Mouse (Mus musculus): ENCODE measurements at regions not wholly inside any gene's neighbourhood (a gene's known extent, or its start where the extent isn't known, plus 50 kb on each side); places are given as distances from the start of the nearest gene placed in this dataset.

GRCm38 (mm10) chr17:42113684-42114083, 202.1 kb upstream of the Ptchd4 start:
- Histone ChIP-seq H3K36me3 (replicated peaks; ENCODE audit: control insufficient read depth, insufficient read depth, low read depth, low read length) (no peaks in the 10 kb centered on the region), H3K4me2 (ENCODE audit: low read depth, low read length) (no peak overlapping the region), H3K4me1 (ENCODE audit: control insufficient read depth, insufficient read depth, low read length) (no peaks in the 10 kb centered on the region), H3K9me3 (replicated peaks; ENCODE audit: control insufficient read depth, low read length) (no peaks in the 10 kb centered on the region), H3K4me3 (ENCODE audit: low read depth, low read length) (no peak overlapping the region), H3K27me3 (ENCODE audit: control insufficient read depth, insufficient read depth, low read length) (no peaks in the 10 kb centered on the region), H3K27ac (replicated peaks; ENCODE audit: low read depth, low read length) (no peak overlapping the region), H3K9ac (replicated peaks; ENCODE audit: low read length) (no peak overlapping the region)
- ATAC-seq (replicated peaks; ENCODE audit: insufficient number of reproducible peaks, low FRiP score, low TSS enrichment, low read depth) (no peak), DNase-seq (ENCODE audit: low spot score) (no peak)
- 62% methylated on average over 1 of the region's 1 CpGs for WGBS

DNA sequence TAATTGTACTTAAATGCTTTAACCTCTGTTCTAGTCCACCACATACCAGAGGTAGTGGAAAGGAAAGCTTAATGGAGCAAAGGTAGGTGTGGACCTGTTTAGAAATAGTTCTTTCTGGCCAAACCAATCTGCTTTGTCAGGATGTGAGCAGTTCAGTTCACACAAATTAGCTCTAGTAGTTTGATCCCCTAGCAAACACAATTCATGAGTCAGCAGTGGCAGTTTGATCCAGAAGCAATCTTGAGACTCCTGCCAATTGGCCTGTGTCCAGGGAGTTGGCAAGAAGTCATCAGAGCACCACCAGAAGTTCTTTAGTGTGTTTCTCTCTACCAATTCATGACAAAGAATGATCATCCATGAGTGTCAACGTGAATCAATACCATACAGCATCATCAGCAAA, 195.0 kb upstream of the Ptchd4 start:
- DNase-seq (ENCODE audit: low spot score) (no peak), ATAC-seq (replicated peaks; ENCODE audit: insufficient number of reproducible peaks, low FRiP score, low TSS enrichment, low read depth) (no peak)
- no peak overlapping the region for H3K9ac ChIP-seq (replicated peaks; ENCODE audit: low read length)
- 91% methylated on average over 1 of the region's 1 CpGs for WGBS
- no peaks in the 10 kb centered on the region for H3K27me3 ChIP-seq (ENCODE audit: control insufficient read depth, insufficient read depth, low read length)
- no peaks in the 10 kb centered on the region for H3K4me1 ChIP-seq (ENCODE audit: control insufficient read depth, insufficient read depth, low read length)
- H3K9me3 ChIP-seq (replicated peaks; ENCODE audit: control insufficient read depth, low read length) = no peaks in the 10 kb centered on the region
- no peak overlapping the region for H3K4me3 ChIP-seq (ENCODE audit: low read depth, low read length)
- H3K27ac ChIP-seq (replicated peaks; ENCODE audit: low read depth, low read length) = no peak overlapping the region
- no peaks in the 10 kb centered on the region for H3K36me3 ChIP-seq (replicated peaks; ENCODE audit: control insufficient read depth, insufficient read depth, low read depth, low read length)
- no peak overlapping the region for H3K4me2 ChIP-seq (ENCODE audit: low read depth, low read length)

- Histone ChIP-seq H3K4me1 (ENCODE audit: control insufficient read depth, insufficient read depth, low read length) (no peaks in the 10 kb centered on the region), H3K36me3 (replicated peaks; ENCODE audit: control insufficient read depth, insufficient read depth, low read depth, low read length) (no peaks in the 10 kb centered on the region), H3K4me2 (ENCODE audit: low read depth, low read length) (no peak overlapping the region), H3K9me3 (replicated peaks; ENCODE audit: control insufficient read depth, low read length) (no peaks in the 10 kb centered on the region), H3K4me3 (ENCODE audit: low read depth, low read length) (no peak overlapping the region), H3K27ac (replicated peaks; ENCODE audit: low read depth, low read length) (no peak overlapping the region), H3K9ac (replicated peaks; ENCODE audit: low read length) (no peak overlapping the region), H3K27me3 (ENCODE audit: control insufficient read depth, insufficient read depth, low read length) (no peaks in the 10 kb centered on the region)
- DNase-seq (ENCODE audit: low spot score) (no peak), ATAC-seq (replicated peaks; ENCODE audit: insufficient number of reproducible peaks, low FRiP score, low TSS enrichment, low read depth) (no peak; the same call in 1 of the 2 replicates)
- WGBS = 74% methylated on average over 9 of the region's 9 CpGs
These were observed 189.1 kb upstream of the Ptchd4 start for GRCm38 (mm10) chr17:42126488-42127237.

DNA sequence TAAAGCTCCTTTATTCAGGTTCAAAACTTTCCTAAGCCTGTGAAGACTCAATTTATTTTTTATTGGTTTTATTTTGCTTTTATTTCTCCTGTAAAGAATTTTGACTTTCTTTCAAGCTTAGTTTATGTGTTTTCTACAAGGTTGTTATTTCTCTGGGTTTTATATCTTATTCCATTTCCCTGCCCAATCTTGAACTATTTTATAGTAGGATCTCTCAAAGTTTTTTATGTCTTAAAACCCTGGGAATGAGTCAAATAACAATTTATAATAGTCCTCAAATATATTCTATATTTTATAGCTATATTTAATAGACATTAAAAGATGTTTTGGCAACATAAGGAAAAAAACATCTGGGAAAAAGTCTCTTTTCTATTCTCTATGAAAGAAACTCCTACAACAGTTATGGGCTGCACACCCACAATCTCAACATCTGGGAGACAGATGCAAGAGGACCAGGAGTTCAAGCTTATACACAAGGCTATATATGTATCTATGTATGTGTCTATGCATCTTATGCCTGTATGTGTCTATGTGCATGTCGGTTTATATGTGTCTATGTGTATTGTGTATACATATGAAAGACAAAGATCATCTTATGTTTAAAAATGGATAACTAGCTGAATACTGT, 146.2 kb upstream of the Ptchd4 start:
- H3K27ac ChIP-seq (replicated peaks; ENCODE audit: low read depth, low read length) = no peak overlapping the region
- H3K4me3 ChIP-seq (ENCODE audit: low read depth, low read length) = no peak overlapping the region
- no peaks in the 10 kb centered on the region for H3K27me3 ChIP-seq (ENCODE audit: control insufficient read depth, insufficient read depth, low read length)
- no peak overlapping the region for H3K4me2 ChIP-seq (ENCODE audit: low read depth, low read length)
- H3K9ac ChIP-seq (replicated peaks; ENCODE audit: low read length) = no peak overlapping the region
- 84% methylated on average over 1 of the region's 1 CpGs for WGBS
- ATAC-seq (replicated peaks; ENCODE audit: insufficient number of reproducible peaks, low FRiP score, low TSS enrichment, low read depth) (no peak), DNase-seq (ENCODE audit: low spot score) (no peak)
- H3K36me3 ChIP-seq (replicated peaks; ENCODE audit: control insufficient read depth, insufficient read depth, low read depth, low read length) = no peaks in the 10 kb centered on the region
- no peaks in the 10 kb centered on the region for H3K9me3 ChIP-seq (replicated peaks; ENCODE audit: control insufficient read depth, low read length)
- no peaks in the 10 kb centered on the region for H3K4me1 ChIP-seq (ENCODE audit: control insufficient read depth, insufficient read depth, low read length)

- Histone ChIP-seq H3K9ac (replicated peaks; ENCODE audit: low read length) (no peak overlapping the region), H3K9me3 (replicated peaks; ENCODE audit: control insufficient read depth, low read length) (no peaks in the 10 kb centered on the region), H3K36me3 (replicated peaks; ENCODE audit: control insufficient read depth, insufficient read depth, low read depth, low read length) (no peaks in the 10 kb centered on the region), H3K4me2 (ENCODE audit: low read depth, low read length) (no peak overlapping the region), H3K4me3 (ENCODE audit: low read depth, low read length) (no peak overlapping the region), H3K27me3 (ENCODE audit: control insufficient read depth, insufficient read depth, low read length) (no peaks in the 10 kb centered on the region), H3K4me1 (ENCODE audit: control insufficient read depth, insufficient read depth, low read length) (no peaks in the 10 kb centered on the region), H3K27ac (replicated peaks; ENCODE audit: low read depth, low read length) (no peak overlapping the region)
- no peak for ATAC-seq (replicated peaks; ENCODE audit: insufficient number of reproducible peaks, low FRiP score, low TSS enrichment, low read depth)
- no peak for DNase-seq (ENCODE audit: low spot score)
- WGBS = 89% methylated on average over 1 of the region's 1 CpGs
These were observed 127.2 kb upstream of the Ptchd4 start for GRCm38 (mm10) chr17:42188531-42188930.

- H3K4me3 ChIP-seq (ENCODE audit: low read depth, low read length) = no peak overlapping the region
- H3K36me3 ChIP-seq (replicated peaks; ENCODE audit: control insufficient read depth, insufficient read depth, low read depth, low read length) = no peaks in the 10 kb centered on the region
- 82% methylated on average over 8 of the region's 8 CpGs for WGBS
- H3K4me2 ChIP-seq (ENCODE audit: low read depth, low read length) = no peak overlapping the region
- H3K27me3 ChIP-seq (ENCODE audit: control insufficient read depth, insufficient read depth, low read length) = no peaks in the 10 kb centered on the region
- H3K9me3 ChIP-seq (replicated peaks; ENCODE audit: control insufficient read depth, low read length) = no peaks in the 10 kb centered on the region
- no peak for ATAC-seq (replicated peaks; ENCODE audit: insufficient number of reproducible peaks, low FRiP score, low TSS enrichment, low read depth)
- DNase-seq (ENCODE audit: low spot score) = no peak
- no peaks in the 10 kb centered on the region for H3K4me1 ChIP-seq (ENCODE audit: control insufficient read depth, insufficient read depth, low read length)
- no peak overlapping the region for H3K9ac ChIP-seq (replicated peaks; ENCODE audit: low read length)
- no peak overlapping the region for H3K27ac ChIP-seq (replicated peaks; ENCODE audit: low read depth, low read length)
These were observed 125.4 kb upstream of the Ptchd4 start for GRCm38 (mm10) chr17:42190206-42190902.

All from embryonic facial prominence, embryonic 11.5 days (tissue).